Mouse (Mus musculus) embryonic facial prominence, embryonic 12.5 days (tissue): ENCODE results near the gene Kcnab2. TPM values are rescaled to one million over a fixed set of nuclear protein-coding genes. Genes with fewer than 3 reads are reported as not detected.

Source experiments
- ATAC-seq: fragments of 200-750 bp; cut with Nextera tagmentation; 2 replicates; pipeline ENCODE4 v1.8.0; 2017; ENCODE audit not compliant: insufficient number of reproducible peaks, insufficient read depth, low FRiP score, low TSS enrichment
- H3K27ac ChIP-seq: fragments of 300-500 bp; sonication (generic); 2 replicates; pipeline ENCODE4 v1.5.1; 2016; ENCODE audit warnings: mild to moderate bottlenecking
- H3K27me3 ChIP-seq: fragments of 300-500 bp; sonication (generic); 2 replicates; pipeline ENCODE4 v1.6.1; 2016; ENCODE audit warnings: mild to moderate bottlenecking, moderate library complexity
- H3K36me3 ChIP-seq: fragments of 300-500 bp; sonication (generic); 2 replicates; pipeline ENCODE4 v1.6.1; 2016; ENCODE audit warnings: mild to moderate bottlenecking
- H3K4me1 ChIP-seq: fragments of 300-500 bp; sonication (generic); 2 replicates; pipeline ENCODE4 v1.6.1; 2016
- H3K4me2 ChIP-seq: fragments of 300-500 bp; sonication (generic); replicated peaks from 2 replicates; pipeline ENCODE4 v1.6.1; 2016; ENCODE audit warnings: mild to moderate bottlenecking, moderate library complexity
- H3K4me3 ChIP-seq: fragments of 300-500 bp; sonication (generic); 2 replicates; pipeline ENCODE4 v1.5.1; 2016; ENCODE audit warnings: mild to moderate bottlenecking
- H3K9ac ChIP-seq: fragments of 300-500 bp; sonication (generic); 2 replicates; pipeline ENCODE4 v1.6.1; 2016; ENCODE audit warnings: mild to moderate bottlenecking, moderate library complexity
- H3K9me3 ChIP-seq: fragments of 300-500 bp; sonication (generic); 2 replicates; pipeline ENCODE4 v1.6.1; 2016; ENCODE audit warnings: mild to moderate bottlenecking, moderate library complexity
- WGBS: fragments of 180-500 bp; shearing (Covaris S2); methylation state at CpG from one replicate; pipeline ENCODE4 v1.1.7; 2016; 5-methylcytosine and 5-hydroxymethylcytosine counted together
- polyA plus RNA-seq: library from polyadenylated mRNA; unstranded; fragments of >200 nt; fragmentation: Nextera tagmentation; extraction: Ambion mirVana; gene quantifications from 2 replicates; pipeline ENCODE4 v1.2.1, GENCODE M21; 2016

Gene Kcnab2
- polyA plus RNA-seq, 1 experiment from 2014 or later: 12.4 TPM

GRCm38 (mm10) chr4:152423576-152423975 is 54.1 kb downstream of the Kcnab2 start:
- ATAC-seq: no peak
- no peak overlapping the region for H3K9ac ChIP-seq
- 87% methylated on average over 6 of the region's 6 CpGs for WGBS

GRCm38 (mm10) chr4:152418229-152419060 is 59.2 kb downstream of the Kcnab2 start:
- no peak overlapping the region for H3K4me2 ChIP-seq
- no peak for ATAC-seq
- WGBS: 30% methylated on average over 28 of the region's 28 CpGs

More at GRCm38 (mm10) chr4:152423576-152423975, 54.1 kb downstream of the Kcnab2 start:
- no peaks in the 10 kb centered on the region for H3K27me3 ChIP-seq
- H3K4me3 ChIP-seq: no peak overlapping the region
- H3K4me1 ChIP-seq: no peaks in the 10 kb centered on the region
- H3K9me3 ChIP-seq: no peaks in the 10 kb centered on the region
- no peaks in the 10 kb centered on the region for H3K36me3 ChIP-seq
- H3K4me2 ChIP-seq: no peak overlapping the region
- H3K27ac ChIP-seq: no peak overlapping the region

GRCm38 (mm10) chr4:152412524-152413080 is 65.1 kb downstream of the Kcnab2 start:
- Histone ChIP-seq H3K27me3 (no peaks in the 10 kb centered on the region), H3K36me3 (no peaks in the 10 kb centered on the region), H3K4me1 (no peaks in the 10 kb centered on the region), H3K9ac (no peak overlapping the region), H3K9me3 (no peaks in the 10 kb centered on the region), H3K27ac (no peak overlapping the region), H3K4me2 (no peak overlapping the region), H3K4me3 (no peak overlapping the region)
- no peak for ATAC-seq
- WGBS: 78% methylated on average over 3 of the region's 3 CpGs

More at GRCm38 (mm10) chr4:152418229-152419060, 59.2 kb downstream of the Kcnab2 start:
- Histone ChIP-seq H3K27me3 (no peaks in the 10 kb centered on the region), H3K9me3 (no peaks in the 10 kb centered on the region), H3K9ac (no peak overlapping the region), H3K4me1 (no peaks in the 10 kb centered on the region), H3K36me3 (no peaks in the 10 kb centered on the region), H3K27ac (no peak overlapping the region), H3K4me3 (no peak overlapping the region)

- no peak overlapping the region for H3K4me2 ChIP-seq
- H3K9ac ChIP-seq: no peak overlapping the region
- ATAC-seq: no peak
- H3K36me3 ChIP-seq: no peaks in the 10 kb centered on the region
- no peak overlapping the region for H3K27ac ChIP-seq
- no peaks in the 10 kb centered on the region for H3K9me3 ChIP-seq
- H3K4me1 ChIP-seq: 0 out of 2 replicates have a peak, but pooled peaks cover 3% of the 10 kb centered on the region
- H3K4me3 ChIP-seq: no peak overlapping the region
- 80% methylated on average over 13 of the region's 13 CpGs for WGBS
- H3K27me3 ChIP-seq: no peaks in the 10 kb centered on the region
These were observed 66.7 kb downstream of the Kcnab2 start for GRCm38 (mm10) chr4:152410961-152411360.

GRCm38 (mm10) chr4:152406531-152406930 is 71.1 kb downstream of the Kcnab2 start:
- no peak overlapping the region for H3K27ac ChIP-seq

GRCm38 (mm10) chr4:152405671-152406201 is 71.9 kb downstream of the Kcnab2 start:
- H3K9ac ChIP-seq: no peak overlapping the region
- no peak overlapping the region for H3K4me3 ChIP-seq
- H3K9me3 ChIP-seq: no peaks in the 10 kb centered on the region
- H3K36me3 ChIP-seq: no peaks in the 10 kb centered on the region
- H3K27ac ChIP-seq: no peak overlapping the region
- H3K4me2 ChIP-seq: no peak overlapping the region
- no peaks in the 10 kb centered on the region for H3K27me3 ChIP-seq
- ATAC-seq: no peak
- 0 out of 2 replicates have a peak, but pooled peaks cover 11% of the 10 kb centered on the region for H3K4me1 ChIP-seq
- 79% methylated on average over 7 of the region's 7 CpGs for WGBS

More at GRCm38 (mm10) chr4:152406531-152406930, 71.1 kb downstream of the Kcnab2 start:
- ATAC-seq: no peak
- H3K4me3 ChIP-seq: no peak overlapping the region
- H3K9ac ChIP-seq: no peak overlapping the region
- H3K4me2 ChIP-seq: no peak overlapping the region
- H3K9me3 ChIP-seq: no peaks in the 10 kb centered on the region
- 78% methylated on average over 8 of the region's 8 CpGs for WGBS
- H3K4me1 ChIP-seq: 0 out of 2 replicates have a peak, but pooled peaks cover 11% of the 10 kb centered on the region
- H3K36me3 ChIP-seq: no peaks in the 10 kb centered on the region
- no peaks in the 10 kb centered on the region for H3K27me3 ChIP-seq

GRCm38 (mm10) chr4:152405143-152405542 is 72.5 kb downstream of the Kcnab2 start:
- no peaks in the 10 kb centered on the region for H3K9me3 ChIP-seq
- no peaks in the 10 kb centered on the region for H3K27me3 ChIP-seq
- H3K4me3 ChIP-seq: no peak overlapping the region
- peak overlapping the region; percentile 31; the same call in 1 of the 2 replicates for H3K27ac ChIP-seq
- H3K4me2 ChIP-seq: no peak overlapping the region
- no peak overlapping the region for H3K9ac ChIP-seq
- no peaks in the 10 kb centered on the region for H3K36me3 ChIP-seq
- 62% methylated on average over 6 of the region's 6 CpGs for WGBS
- H3K4me1 ChIP-seq: 0 out of 2 replicates have a peak, but pooled peaks cover 11% of the 10 kb centered on the region
- no peak for ATAC-seq

- Histone ChIP-seq H3K27ac (no peak overlapping the region), H3K36me3 (no peaks in the 10 kb centered on the region), H3K4me2 (no peak overlapping the region), H3K9me3 (no peaks in the 10 kb centered on the region), H3K9ac (no peak overlapping the region), H3K4me1 (no peaks in the 10 kb centered on the region), H3K4me3 (no peak overlapping the region), H3K27me3 (no peaks in the 10 kb centered on the region)
- 67% methylated on average over 3 of the region's 3 CpGs for WGBS
- no peak for ATAC-seq
These were observed 78.7 kb downstream of the Kcnab2 start for GRCm38 (mm10) chr4:152398926-152399325.

- Histone ChIP-seq H3K4me1 (no peaks in the 10 kb centered on the region), H3K27me3 (no peaks in the 10 kb centered on the region), H3K4me3 (no peak overlapping the region), H3K27ac (no peak overlapping the region), H3K36me3 (no peaks in the 10 kb centered on the region), H3K9me3 (no peaks in the 10 kb centered on the region), H3K4me2 (no peak overlapping the region), H3K9ac (no peak overlapping the region)
- ATAC-seq: no peak
- WGBS: 88% methylated on average over 17 of the region's 17 CpGs
These were observed 85.0 kb downstream of the Kcnab2 start for GRCm38 (mm10) chr4:152392627-152393026.

- Histone ChIP-seq H3K27me3 (no peaks in the 10 kb centered on the region), H3K4me2 (no peak overlapping the region), H3K9me3 (no peaks in the 10 kb centered on the region), H3K27ac (no peak overlapping the region), H3K36me3 (no peaks in the 10 kb centered on the region), H3K4me3 (no peak overlapping the region), H3K9ac (no peak overlapping the region), H3K4me1 (no peaks in the 10 kb centered on the region)
- WGBS: 73% methylated on average over 5 of the region's 5 CpGs
- no peak for ATAC-seq
These were observed 85.5 kb downstream of the Kcnab2 start for GRCm38 (mm10) chr4:152392192-152392591.

- H3K4me2 ChIP-seq: no peak overlapping the region
- no peak overlapping the region for H3K9ac ChIP-seq
- no peak for ATAC-seq
- no peak overlapping the region for H3K4me3 ChIP-seq
- 56% methylated on average over 16 of the region's 16 CpGs for WGBS
- H3K9me3 ChIP-seq: no peaks in the 10 kb centered on the region
- no peaks in the 10 kb centered on the region for H3K36me3 ChIP-seq
- H3K27me3 ChIP-seq: no peaks in the 10 kb centered on the region
- H3K27ac ChIP-seq: no peak overlapping the region
- H3K4me1 ChIP-seq: no peaks in the 10 kb centered on the region
These were observed 92.0 kb downstream of the Kcnab2 start for GRCm38 (mm10) chr4:152385644-152386043.
